Mouse (Mus musculus): ENCODE data around the gene Zfr2. TPM values are rescaled to one million over a fixed set of nuclear protein-coding genes. Genes with fewer than 3 reads are reported as not detected.

Zfr2 gene
- polyA plus RNA-seq, 1 experiment from 2014 or later: 2.3 TPM

DNA sequence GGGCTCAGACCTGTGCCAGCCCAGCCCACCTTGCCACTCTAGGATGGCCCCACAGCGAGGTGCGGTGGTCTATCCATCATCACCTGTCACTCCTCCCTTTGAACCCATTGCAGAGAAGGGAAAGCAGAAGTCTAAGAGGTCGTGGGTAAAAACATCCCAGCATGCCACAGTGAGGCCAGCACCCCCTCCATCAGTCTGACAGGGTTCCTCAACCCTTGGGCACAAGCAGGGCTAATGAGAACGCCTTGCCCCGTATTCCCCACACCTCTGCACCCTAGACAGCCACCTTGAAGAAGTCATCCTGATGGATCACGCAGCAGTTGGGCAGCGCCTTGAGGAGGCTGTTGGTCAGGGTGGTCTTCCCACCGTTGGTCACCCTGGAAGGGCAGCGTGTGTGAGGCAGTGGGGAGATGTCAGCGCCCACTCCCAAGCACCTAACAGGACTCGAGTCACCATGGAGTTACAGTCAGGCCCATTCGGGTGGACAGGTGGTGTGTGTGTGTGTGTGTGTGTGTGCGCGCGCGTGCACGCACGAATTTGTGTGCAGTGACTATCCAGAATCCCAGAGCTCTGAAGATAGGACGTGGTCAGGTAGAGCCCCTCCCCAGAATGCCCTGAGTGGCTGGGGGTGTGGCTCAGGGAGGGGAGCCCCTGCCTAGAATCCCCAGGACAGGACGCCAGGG, 32.2 kb upstream of the Zfr2 start:
- H3K36me3 ChIP-seq (ENCODE audit: insufficient read depth, low read length): no peaks in the 10 kb centered on the region
- no peaks in the 10 kb centered on the region for H3K4me1 ChIP-seq (ENCODE audit: insufficient read depth, low read depth, low read length)
- DNase-seq (ENCODE audit: low spot score): no peak
- ATAC-seq: no peak
- TF ChIP-seq CTCF (IDR thresholded peaks at IDR 0.05): no peak
- TF ChIP-seq EP300 (IDR thresholded peaks at IDR 0.05): no peak
- no peak overlapping the region for H3K27ac ChIP-seq (ENCODE audit: low read length)
- no peak overlapping the region for H3K4me3 ChIP-seq (ENCODE audit: low read depth, low read length)
- H3K9ac ChIP-seq (replicated peaks; ENCODE audit: low read depth): no peak overlapping the region
- H3K27me3 ChIP-seq (replicated peaks; ENCODE audit: insufficient read depth, low read length): no peaks in the 10 kb centered on the region
- H3K4me2 ChIP-seq (replicated peaks; ENCODE audit: low read depth, low read length): no peak overlapping the region
- WGBS: 66% methylated on average over 20 of the region's 20 CpGs
- no peaks in the 10 kb centered on the region for H3K9me3 ChIP-seq (ENCODE audit: low read length)

DNA sequence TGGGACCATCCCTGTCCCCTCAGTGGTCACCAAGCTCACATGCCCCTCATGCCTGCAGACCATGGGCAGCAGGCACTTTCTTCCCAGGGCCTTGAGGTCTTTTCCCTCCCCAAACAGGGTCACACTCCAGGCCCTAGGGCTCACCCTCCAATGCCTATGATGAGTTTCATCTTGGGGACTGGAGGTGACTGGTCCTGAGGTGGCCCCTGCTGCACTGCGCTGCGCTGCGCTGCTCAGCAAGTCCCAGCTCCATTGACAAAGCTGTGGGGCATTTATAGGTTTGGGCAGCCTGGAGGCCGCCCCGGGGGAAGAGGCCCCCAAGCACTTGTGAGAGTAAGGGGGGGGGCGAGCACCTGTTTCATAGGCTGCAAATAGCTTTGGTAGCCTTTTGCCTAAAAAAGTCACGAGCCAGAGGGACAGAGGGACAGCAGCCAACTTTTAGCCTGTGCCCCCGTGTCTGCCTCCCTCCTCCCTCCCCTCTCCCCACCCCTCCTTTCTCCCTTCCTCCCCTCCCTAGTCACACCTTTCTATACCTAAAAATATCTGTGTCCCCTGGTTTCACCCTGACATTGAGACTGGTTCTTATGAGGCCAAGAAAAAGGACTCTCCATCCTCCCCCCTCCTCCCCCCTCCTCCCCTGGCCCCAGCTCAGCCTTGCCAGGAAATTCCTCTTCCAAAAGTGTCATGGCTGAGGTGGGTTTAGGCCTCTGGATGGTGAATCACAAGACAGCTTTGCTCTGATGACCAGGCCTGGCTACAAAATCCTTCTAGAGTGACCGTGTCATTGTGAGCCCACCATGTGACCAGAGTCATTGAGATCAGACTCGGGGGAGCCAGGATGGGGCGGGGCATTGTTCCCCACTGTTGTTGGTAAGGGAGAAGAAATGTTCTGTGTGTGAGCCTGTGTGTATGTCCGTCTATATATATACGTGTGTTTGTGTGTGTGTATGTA, 30.9 kb upstream of the Zfr2 start, which contains the start of gene Nmrk2:
Nmrk2 (minus strand) TSS at position 245 of the 952 bp plus-strand sequence.
- Histone ChIP-seq H3K27me3 (replicated peaks; ENCODE audit: insufficient read depth, low read length) (no peaks in the 10 kb centered on the region), H3K9me3 (ENCODE audit: low read length) (no peaks in the 10 kb centered on the region), H3K27ac (ENCODE audit: low read length) (no peak within 1 kb of the TSS), H3K9ac (replicated peaks; ENCODE audit: low read depth) (no peak within 1 kb of the TSS), H3K4me1 (ENCODE audit: insufficient read depth, low read depth, low read length) (no peaks in the 10 kb centered on the region), H3K4me3 (ENCODE audit: low read depth, low read length) (no peak within 1 kb of the TSS), H3K36me3 (ENCODE audit: insufficient read depth, low read length) (no peaks in the 10 kb centered on the region), H3K4me2 (replicated peaks; ENCODE audit: low read depth, low read length) (no peak within 1 kb of the TSS)
- DNase-seq (ENCODE audit: low spot score) (no peak), ATAC-seq (peak; percentile 25)
- WGBS: 60% methylated on average over 13 of the region's 13 CpGs
- TF ChIP-seq CTCF (IDR thresholded peaks at IDR 0.05) (no peak), EP300 (IDR thresholded peaks at IDR 0.05) (no peak)

DNA sequence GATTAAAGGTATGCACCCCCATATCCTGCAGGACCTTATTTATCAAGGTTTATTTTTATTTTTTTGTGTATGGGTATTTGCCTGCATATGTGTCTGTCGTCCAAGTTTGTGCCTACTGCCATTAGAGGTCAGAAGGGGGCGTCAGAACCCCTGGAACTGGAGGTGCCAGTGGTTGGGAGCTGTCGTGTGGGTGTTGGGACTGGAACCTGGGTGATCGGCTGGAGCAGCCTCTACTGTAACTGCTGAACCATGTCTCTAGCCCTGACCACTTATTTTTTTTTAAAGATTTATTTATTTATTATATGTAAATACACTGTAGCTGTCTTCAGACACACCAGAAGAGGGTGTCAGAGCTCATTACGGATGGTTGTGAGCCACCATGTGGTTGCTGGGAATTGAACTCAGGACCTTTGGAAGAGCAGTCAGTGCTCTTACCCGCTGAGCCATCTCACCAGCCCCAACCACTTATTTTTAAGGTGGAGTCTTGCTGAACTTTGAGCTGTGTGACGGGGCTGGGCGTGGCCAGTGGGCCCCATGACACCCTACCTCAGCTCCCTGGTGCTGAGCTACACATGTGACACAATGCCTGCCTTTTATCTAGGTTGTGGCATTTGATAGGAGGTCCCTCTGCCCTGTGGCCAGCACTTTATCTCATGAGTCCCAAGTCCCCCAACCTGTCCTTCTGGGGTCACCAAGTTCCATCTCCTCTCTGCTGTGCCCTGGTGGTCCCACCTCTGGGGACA, 29.8 kb upstream of the Zfr2 start:
- WGBS: 58% methylated on average over 8 of the region's 8 CpGs
- H3K4me1 ChIP-seq (ENCODE audit: insufficient read depth, low read depth, low read length): no peaks in the 10 kb centered on the region
- TF ChIP-seq CTCF (IDR thresholded peaks at IDR 0.05) (no peak), EP300 (IDR thresholded peaks at IDR 0.05) (no peak)
- no peak overlapping the region for H3K27ac ChIP-seq (ENCODE audit: low read length)
- H3K4me3 ChIP-seq (ENCODE audit: low read depth, low read length): no peak overlapping the region
- H3K9ac ChIP-seq (replicated peaks; ENCODE audit: low read depth): no peak overlapping the region
- H3K9me3 ChIP-seq (ENCODE audit: low read length): no peaks in the 10 kb centered on the region
- no peak overlapping the region for H3K4me2 ChIP-seq (replicated peaks; ENCODE audit: low read depth, low read length)
- DNase-seq (ENCODE audit: low spot score): no peak
- no peak for ATAC-seq
- H3K36me3 ChIP-seq (ENCODE audit: insufficient read depth, low read length): no peaks in the 10 kb centered on the region
- H3K27me3 ChIP-seq (replicated peaks; ENCODE audit: insufficient read depth, low read length): no peaks in the 10 kb centered on the region

DNA sequence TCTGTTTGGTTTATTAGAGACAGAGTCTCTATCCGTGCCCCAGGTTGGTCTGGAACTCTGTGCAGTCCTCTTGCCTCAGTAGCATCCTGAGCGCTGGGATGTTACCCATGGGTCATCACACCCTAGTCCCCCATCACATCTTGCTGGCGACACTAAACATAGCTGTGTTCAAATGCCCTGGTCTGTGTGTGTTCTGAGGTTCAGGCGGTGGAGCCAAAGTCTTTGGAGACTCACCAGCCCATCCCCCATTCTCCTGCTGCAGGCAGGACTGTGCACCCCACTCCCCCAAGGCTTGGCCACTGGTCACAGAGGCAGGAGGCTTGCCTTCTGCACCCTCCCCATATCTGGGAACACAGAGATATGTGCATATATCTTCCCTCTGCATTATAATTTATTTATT, 28.8 kb upstream of the Zfr2 start:
- Histone ChIP-seq H3K4me3 (ENCODE audit: low read depth, low read length) (no peak overlapping the region), H3K27me3 (replicated peaks; ENCODE audit: insufficient read depth, low read length) (no peaks in the 10 kb centered on the region), H3K27ac (ENCODE audit: low read length) (no peak overlapping the region), H3K36me3 (ENCODE audit: insufficient read depth, low read length) (no peaks in the 10 kb centered on the region), H3K4me2 (replicated peaks; ENCODE audit: low read depth, low read length) (no peak overlapping the region), H3K4me1 (ENCODE audit: insufficient read depth, low read depth, low read length) (no peaks in the 10 kb centered on the region), H3K9ac (replicated peaks; ENCODE audit: low read depth) (no peak overlapping the region), H3K9me3 (ENCODE audit: low read length) (no peaks in the 10 kb centered on the region)
- DNase-seq (ENCODE audit: low spot score) (no peak), ATAC-seq (no peak)
- TF ChIP-seq EP300 (IDR thresholded peaks at IDR 0.05): no peak
- no peak for TF ChIP-seq CTCF (IDR thresholded peaks at IDR 0.05)
- WGBS: 65% methylated on average over 4 of the region's 4 CpGs

DNA sequence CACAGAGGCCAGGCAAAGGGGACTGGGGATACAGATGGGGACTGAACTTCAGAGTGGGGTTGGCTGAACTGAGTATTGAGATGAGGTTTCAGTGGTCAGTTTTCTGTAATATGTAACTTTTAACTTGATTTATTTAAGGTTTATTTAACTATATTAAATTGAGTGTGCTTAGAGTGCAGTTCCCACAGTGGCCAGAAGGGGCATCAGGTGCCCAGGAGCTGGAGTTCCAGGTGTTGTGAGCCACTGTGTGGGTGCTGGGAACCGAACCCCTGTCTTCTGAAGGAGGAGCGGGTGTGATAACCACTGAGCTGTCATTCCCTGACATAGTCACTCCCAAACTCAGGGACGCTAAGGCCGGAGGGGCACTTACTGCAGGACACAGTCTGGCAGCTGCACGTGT, 22.8 kb upstream of the Zfr2 start:
- no peak for ATAC-seq
- Histone ChIP-seq H3K9ac (replicated peaks; ENCODE audit: low read depth) (no peak overlapping the region), H3K4me3 (ENCODE audit: low read depth, low read length) (no peak overlapping the region), H3K9me3 (ENCODE audit: low read length) (no peaks in the 10 kb centered on the region), H3K36me3 (ENCODE audit: insufficient read depth, low read length) (no peaks in the 10 kb centered on the region), H3K27ac (ENCODE audit: low read length) (no peak overlapping the region), H3K27me3 (replicated peaks; ENCODE audit: insufficient read depth, low read length) (no peaks in the 10 kb centered on the region), H3K4me1 (ENCODE audit: insufficient read depth, low read depth, low read length) (no peaks in the 10 kb centered on the region), H3K4me2 (replicated peaks; ENCODE audit: low read depth, low read length) (no peak overlapping the region)
- 93% methylated on average over 5 of the region's 5 CpGs for WGBS
- TF ChIP-seq CTCF (IDR thresholded peaks at IDR 0.05) (peak; percentile 29), EP300 (IDR thresholded peaks at IDR 0.05) (no peak)
- no peak for DNase-seq (ENCODE audit: low spot score)

DNA sequence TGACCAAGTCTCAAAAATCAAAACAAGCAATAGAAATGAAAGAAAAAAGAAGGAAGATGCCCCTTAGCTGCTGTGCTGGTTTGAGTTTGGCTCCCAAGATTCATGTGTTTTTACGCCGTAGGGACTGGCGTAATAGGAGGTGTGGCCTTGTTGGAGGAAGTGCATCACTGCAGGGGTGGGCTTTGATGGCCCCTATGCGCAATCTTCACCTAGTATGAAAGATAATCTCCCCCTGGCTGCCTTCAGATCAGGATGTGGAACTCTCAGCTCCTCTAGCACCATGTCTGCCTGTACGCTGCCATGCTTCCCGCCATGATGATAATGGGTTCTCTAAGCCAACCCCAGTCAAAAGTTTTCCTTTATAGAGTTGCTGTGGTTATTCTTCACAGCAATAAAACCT, 16.7 kb upstream of the Zfr2 start:
- no peak overlapping the region for H3K4me2 ChIP-seq (replicated peaks; ENCODE audit: low read depth, low read length)
- no peak overlapping the region for H3K27ac ChIP-seq (ENCODE audit: low read length)
- no peaks in the 10 kb centered on the region for H3K36me3 ChIP-seq (ENCODE audit: insufficient read depth, low read length)
- no peaks in the 10 kb centered on the region for H3K27me3 ChIP-seq (replicated peaks; ENCODE audit: insufficient read depth, low read length)
- H3K9ac ChIP-seq (replicated peaks; ENCODE audit: low read depth): no peak overlapping the region
- H3K4me3 ChIP-seq (ENCODE audit: low read depth, low read length): no peak overlapping the region
- WGBS: 81% methylated on average over 6 of the region's 6 CpGs
- H3K4me1 ChIP-seq (ENCODE audit: insufficient read depth, low read depth, low read length): no peaks in the 10 kb centered on the region
- H3K9me3 ChIP-seq (ENCODE audit: low read length): no peaks in the 10 kb centered on the region
- no peak for TF ChIP-seq CTCF (IDR thresholded peaks at IDR 0.05)
- TF ChIP-seq EP300 (IDR thresholded peaks at IDR 0.05): no peak
- no peak for DNase-seq (ENCODE audit: low spot score)
- ATAC-seq: no peak

Measured in lung, postnatal 0 days (tissue).